Mouse (Mus musculus) embryo, embryonic 11 days (tissue): ENCODE results near the gene Fut2.

Source experiments
- DNase-seq: peaks from one replicate; pipeline ENCODE4 v3.0.0-alpha.2; 2015

The Fut2 gene

GRCm38 (mm10) chr7:45702316-45702715 is 36.1 kb upstream of the Fut2 start:
- DNase-seq = no peak

GRCm38 (mm10) chr7:45701607-45702006 is 35.4 kb upstream of the Fut2 start:
- DNase-seq = no peak

GRCm38 (mm10) chr7:45701072-45701471 is 34.9 kb upstream of the Fut2 start:
- DNase-seq = no peak

- peak; percentile 87 for DNase-seq
Measured at GRCm38 (mm10) chr7:45700301-45701015, 34.3 kb upstream of the Fut2 start.

- DNase-seq = no peak
Measured at GRCm38 (mm10) chr7:45699523-45700141, 33.4 kb upstream of the Fut2 start, which contains the start of gene Car11. Gene Car11 (plus strand): TSS chr7:45699843.

- DNase-seq = no peak
Measured at GRCm38 (mm10) chr7:45697894-45698293, 31.7 kb upstream of the Fut2 start.

GRCm38 (mm10) chr7:45695098-45695497 is 28.9 kb upstream of the Fut2 start:
- peak; percentile 63 for DNase-seq

GRCm38 (mm10) chr7:45693921-45694591 is 27.9 kb upstream of the Fut2 start, which contains the start of gene Sec1:
Gene Sec1 (minus strand): TSS chr7:45694402.
- DNase-seq = no peak

- no peak for DNase-seq
Measured at GRCm38 (mm10) chr7:45692364-45692763, 26.2 kb upstream of the Fut2 start.

GRCm38 (mm10) chr7:45689800-45690199 is 23.6 kb upstream of the Fut2 start:
- DNase-seq = no peak

- no peak for DNase-seq
Measured at GRCm38 (mm10) chr7:45689099-45689498, 22.9 kb upstream of the Fut2 start.

GRCm38 (mm10) chr7:45686841-45687240 is 20.6 kb upstream of the Fut2 start:
- no peak for DNase-seq

GRCm38 (mm10) chr7:45685811-45686210 is 19.6 kb upstream of the Fut2 start:
- DNase-seq = no peak

- no peak for DNase-seq
Measured at GRCm38 (mm10) chr7:45683396-45684050, 17.3 kb upstream of the Fut2 start, which contains the start of gene Ntn5. Gene Ntn5 (plus strand): TSS chr7:45684022.

- DNase-seq = peak; percentile 94
Measured at GRCm38 (mm10) chr7:45682144-45683126, 16.2 kb upstream of the Fut2 start.

GRCm38 (mm10) chr7:45681046-45681736 is 15.0 kb upstream of the Fut2 start:
- no peak for DNase-seq

GRCm38 (mm10) chr7:45679966-45680621 is 13.9 kb upstream of the Fut2 start:
- DNase-seq = no peak

- no peak for DNase-seq
Measured at GRCm38 (mm10) chr7:45678513-45678912, 12.3 kb upstream of the Fut2 start.

- no peak for DNase-seq
Measured at GRCm38 (mm10) chr7:45677627-45678295, 11.6 kb upstream of the Fut2 start.

GRCm38 (mm10) chr7:45668921-45669320 is 2.7 kb upstream of the Fut2 start:
- DNase-seq = no peak
